Mouse (Mus musculus): ENCODE measurements around the gene Zfp212. TPM values are rescaled to one million over a fixed set of nuclear protein-coding genes. Genes with fewer than 3 reads are reported as not detected.

Zfp212 gene
- polyA plus RNA-seq, 1 experiment from 2014 or later = 18.7 TPM

Other genes with a start within 250 kb of the Zfp212 start
- gene Pdia4, start 107.0 kb upstream of the Zfp212 start, polyA plus RNA-seq (2015; fragmentation: Nextera tagmentation; extraction: Ambion mirVana) = 257 and 265 TPM in 2 replicates
- gene Zfp786, start 89.6 kb upstream of the Zfp212 start, polyA plus RNA-seq (2015; fragmentation: Nextera tagmentation; extraction: Ambion mirVana) = 3.5 and 4.1 TPM in 2 replicates
- gene Zfp398, start 84.8 kb upstream of the Zfp212 start, polyA plus RNA-seq (2015; fragmentation: Nextera tagmentation; extraction: Ambion mirVana) = 11.5 and 11.9 TPM in 2 replicates
- gene Zfp282, start 43.3 kb upstream of the Zfp212 start, polyA plus RNA-seq (2015; fragmentation: Nextera tagmentation; extraction: Ambion mirVana) = 24.8 and 25.0 TPM in 2 replicates
- gene Zfp956, start 32.9 kb downstream of the Zfp212 start, polyA plus RNA-seq (2015; fragmentation: Nextera tagmentation; extraction: Ambion mirVana) = 11.6 and 13.2 TPM in 2 replicates
- gene Zfp777, start 128.4 kb downstream of the Zfp212 start, polyA plus RNA-seq (2015; fragmentation: Nextera tagmentation; extraction: Ambion mirVana) = 7.3 and 8.3 TPM in 2 replicates
- gene Zfp746, start 166.1 kb downstream of the Zfp212 start, polyA plus RNA-seq (2015; fragmentation: Nextera tagmentation; extraction: Ambion mirVana) = 22.3 and 22.6 TPM in 2 replicates